Mouse (Mus musculus): ENCODE data around the gene Uroc1. TPM values are rescaled to one million over a fixed set of nuclear protein-coding genes. Genes with fewer than 3 reads are reported as not detected.

The Uroc1 gene
- polyA plus RNA-seq, 1 experiment from 2014 or later: 0.06 TPM

GRCm38 (mm10) chr6:90359445-90359844 lies 26.4 kb downstream of the Uroc1 start:
- no peaks in the 10 kb centered on the region for H3K36me3 ChIP-seq
- H3K9me3 ChIP-seq: no peaks in the 10 kb centered on the region
- peak overlapping the region; percentile 78 for H3K27ac ChIP-seq
- no peak overlapping the region for H3K4me2 ChIP-seq
- no peak overlapping the region for H3K9ac ChIP-seq (replicated peaks)
- no peaks in the 10 kb centered on the region for H3K27me3 ChIP-seq
- no peak overlapping the region for H3K4me3 ChIP-seq (replicated peaks)
- no peak; the same call in 1 of the 2 replicates for ATAC-seq (ENCODE audit: insufficient number of reproducible peaks, insufficient read depth, low FRiP score, low TSS enrichment, low read depth)
- H3K4me1 ChIP-seq (replicated peaks): peaks cover 19% of the 10 kb centered on the region
- 89% methylated on average over 2 of the region's 2 CpGs for WGBS

GRCm38 (mm10) chr6:90360024-90360781 lies 27.1 kb downstream of the Uroc1 start:
- no peaks in the 10 kb centered on the region for H3K27me3 ChIP-seq
- no peaks in the 10 kb centered on the region for H3K9me3 ChIP-seq
- H3K9ac ChIP-seq (replicated peaks): no peak overlapping the region
- WGBS: 28% methylated on average over 7 of the region's 7 CpGs
- peak; percentile 81 for ATAC-seq (ENCODE audit: insufficient number of reproducible peaks, insufficient read depth, low FRiP score, low TSS enrichment, low read depth)
- no peak overlapping the region for H3K4me3 ChIP-seq (replicated peaks)
- peak overlapping the region; percentile 8; the same call in 1 of the 2 replicates for H3K4me2 ChIP-seq
- peaks cover 19% of the 10 kb centered on the region for H3K4me1 ChIP-seq (replicated peaks)
- H3K27ac ChIP-seq: peak overlapping the region; percentile 78
- H3K36me3 ChIP-seq: no peaks in the 10 kb centered on the region

GRCm38 (mm10) chr6:90360922-90361614 lies 28.0 kb downstream of the Uroc1 start:
- 86% methylated on average over 6 of the region's 6 CpGs for WGBS
- ATAC-seq (ENCODE audit: insufficient number of reproducible peaks, insufficient read depth, low FRiP score, low TSS enrichment, low read depth): no peak
- Histone ChIP-seq H3K9me3 (no peaks in the 10 kb centered on the region), H3K36me3 (no peaks in the 10 kb centered on the region), H3K27ac (0 out of 2 replicates have a peak overlapping the region, but pooled peaks have one; percentile 78), H3K4me2 (no peak overlapping the region), H3K9ac (replicated peaks) (no peak overlapping the region), H3K27me3 (no peaks in the 10 kb centered on the region), H3K4me1 (replicated peaks) (peaks cover 19% of the 10 kb centered on the region), H3K4me3 (replicated peaks) (no peak overlapping the region)

GRCm38 (mm10) chr6:90363301-90363700 lies 30.2 kb downstream of the Uroc1 start:
- H3K4me3 ChIP-seq (replicated peaks): no peak overlapping the region
- H3K4me1 ChIP-seq (replicated peaks): peaks cover 19% of the 10 kb centered on the region
- H3K4me2 ChIP-seq: no peak overlapping the region
- WGBS: 86% methylated on average over 5 of the region's 5 CpGs
- H3K9ac ChIP-seq (replicated peaks): no peak overlapping the region
- no peaks in the 10 kb centered on the region for H3K36me3 ChIP-seq
- H3K27me3 ChIP-seq: no peaks in the 10 kb centered on the region
- ATAC-seq (ENCODE audit: insufficient number of reproducible peaks, insufficient read depth, low FRiP score, low TSS enrichment, low read depth): no peak
- no peaks in the 10 kb centered on the region for H3K9me3 ChIP-seq
- no peak overlapping the region for H3K27ac ChIP-seq

GRCm38 (mm10) chr6:90368976-90369724 lies 36.1 kb downstream of the Uroc1 start, which contains the start of gene Zxdc:
Zxdc (plus strand) TSS chr6:90369492.
- no peaks in the 10 kb centered on the region for H3K27me3 ChIP-seq
- WGBS: 7% methylated on average over 41 of the region's 41 CpGs

GRCm38 (mm10) chr6:90369725-90370553 lies 36.9 kb downstream of the Uroc1 start:
- H3K36me3 ChIP-seq: peaks cover 20% of the 10 kb centered on the region
- no peaks in the 10 kb centered on the region for H3K9me3 ChIP-seq
- WGBS: under 1% methylated on average over 89 of the region's 98 CpGs
- peak overlapping the region; percentile 98 for H3K4me2 ChIP-seq
- peak; percentile 70; the same call in 1 of the 2 replicates for ATAC-seq (ENCODE audit: insufficient number of reproducible peaks, insufficient read depth, low FRiP score, low TSS enrichment, low read depth)
- H3K4me1 ChIP-seq (replicated peaks): peaks cover 15% of the 10 kb centered on the region
- peak overlapping the region; percentile 68; the same call in 1 of the 2 replicates for H3K27ac ChIP-seq
- H3K4me3 ChIP-seq (replicated peaks): peak overlapping the region; percentile 96
- no peaks in the 10 kb centered on the region for H3K27me3 ChIP-seq
- peak overlapping the region; percentile 80 for H3K9ac ChIP-seq (replicated peaks)

More at GRCm38 (mm10) chr6:90368976-90369724, 36.1 kb downstream of the Uroc1 start, which contains the start of gene Zxdc:
- H3K9me3 ChIP-seq: no peaks in the 10 kb centered on the region
- H3K4me2 ChIP-seq: peak within 1 kb of the TSS; percentile 98
- H3K9ac ChIP-seq (replicated peaks): peak within 1 kb of the TSS; percentile 80
- peak; percentile 96 for ATAC-seq (ENCODE audit: insufficient number of reproducible peaks, insufficient read depth, low FRiP score, low TSS enrichment, low read depth)
- peaks cover 12% of the 10 kb centered on the region for H3K36me3 ChIP-seq
- peaks cover 15% of the 10 kb centered on the region for H3K4me1 ChIP-seq (replicated peaks)
- peak within 1 kb of the TSS; percentile 96 for H3K4me3 ChIP-seq (replicated peaks)
- peak within 1 kb of the TSS; percentile 68; the same call in 1 of the 2 replicates for H3K27ac ChIP-seq

- H3K9me3 ChIP-seq: no peaks in the 10 kb centered on the region
- no peak for ATAC-seq (ENCODE audit: insufficient number of reproducible peaks, insufficient read depth, low FRiP score, low TSS enrichment, low read depth)
- no peak overlapping the region for H3K27ac ChIP-seq
- no peak overlapping the region for H3K4me3 ChIP-seq (replicated peaks)
- WGBS: 90% methylated on average over 4 of the region's 4 CpGs
- no peaks in the 10 kb centered on the region for H3K27me3 ChIP-seq
- H3K4me2 ChIP-seq: no peak overlapping the region
- H3K36me3 ChIP-seq: peaks cover 58% of the 10 kb centered on the region
- H3K4me1 ChIP-seq (replicated peaks): peaks cover 15% of the 10 kb centered on the region
- H3K9ac ChIP-seq (replicated peaks): no peak overlapping the region
Measured at GRCm38 (mm10) chr6:90374647-90375046, 41.6 kb downstream of the Uroc1 start.

GRCm38 (mm10) chr6:90377708-90378107 lies 44.6 kb downstream of the Uroc1 start:
- no peak for ATAC-seq (ENCODE audit: insufficient number of reproducible peaks, insufficient read depth, low FRiP score, low TSS enrichment, low read depth)
- Histone ChIP-seq H3K36me3 (peaks cover 89% of the 10 kb centered on the region), H3K27me3 (no peaks in the 10 kb centered on the region), H3K4me2 (no peak overlapping the region), H3K9me3 (no peaks in the 10 kb centered on the region), H3K9ac (replicated peaks) (no peak overlapping the region), H3K4me1 (replicated peaks) (no peaks in the 10 kb centered on the region), H3K27ac (no peak overlapping the region), H3K4me3 (replicated peaks) (no peak overlapping the region)
- 93% methylated on average over 2 of the region's 2 CpGs for WGBS

GRCm38 (mm10) chr6:90381465-90381864 lies 48.4 kb downstream of the Uroc1 start:
- Histone ChIP-seq H3K4me2 (no peak overlapping the region), H3K9me3 (no peaks in the 10 kb centered on the region), H3K4me3 (replicated peaks) (no peak overlapping the region), H3K27me3 (no peaks in the 10 kb centered on the region), H3K4me1 (replicated peaks) (no peaks in the 10 kb centered on the region), H3K27ac (no peak overlapping the region), H3K9ac (replicated peaks) (no peak overlapping the region), H3K36me3 (peaks cover 88% of the 10 kb centered on the region)
- 94% methylated on average over 2 of the region's 2 CpGs for WGBS
- ATAC-seq (ENCODE audit: insufficient number of reproducible peaks, insufficient read depth, low FRiP score, low TSS enrichment, low read depth): no peak

- 83% methylated on average over 4 of the region's 4 CpGs for WGBS
- no peak overlapping the region for H3K27ac ChIP-seq
- H3K36me3 ChIP-seq: peaks cover 51% of the 10 kb centered on the region
- H3K4me3 ChIP-seq (replicated peaks): no peak overlapping the region
- no peaks in the 10 kb centered on the region for H3K27me3 ChIP-seq
- no peak overlapping the region for H3K4me2 ChIP-seq
- ATAC-seq (ENCODE audit: insufficient number of reproducible peaks, insufficient read depth, low FRiP score, low TSS enrichment, low read depth): no peak
- H3K4me1 ChIP-seq (replicated peaks): no peaks in the 10 kb centered on the region
- H3K9me3 ChIP-seq: no peaks in the 10 kb centered on the region
- no peak overlapping the region for H3K9ac ChIP-seq (replicated peaks)
Measured at GRCm38 (mm10) chr6:90390629-90391028, 57.5 kb downstream of the Uroc1 start.
